Mouse (Mus musculus): Measurements from ENCODE around the gene Gm49450. TPM values are rescaled to one million over a fixed set of nuclear protein-coding genes. Genes with fewer than 3 reads are reported as not detected.
A peak's percentile ranks its signal among the peaks of the same experiment; 100 is the strongest.
"Not testable (repeated sequence)": the region's sequence is repeated elsewhere in the genome, so short reads cannot be mapped to it uniquely, and the experiment has no call there.

Gm49450 gene
- total and polyA plus RNA-seq, 2 experiments from 2014 or later = 78.3 TPM; not detected in 1

DNA sequence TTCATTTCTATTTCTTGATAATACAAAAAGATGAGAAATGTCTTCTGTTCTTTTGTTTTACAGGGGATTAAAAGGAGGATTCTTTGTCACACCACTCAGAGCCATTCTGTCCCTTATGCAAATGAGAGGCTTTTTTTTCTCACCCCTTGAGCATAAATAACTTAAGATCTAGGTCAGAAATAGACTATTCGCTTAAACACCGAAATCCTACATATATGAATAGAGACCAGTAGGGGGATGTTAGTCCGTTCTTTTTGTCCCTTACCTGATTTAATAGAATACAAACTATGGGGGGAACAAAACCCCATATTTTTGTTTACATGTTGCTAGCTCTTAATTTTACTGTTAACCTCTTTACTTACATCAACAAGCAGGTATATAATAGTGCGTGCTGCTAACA lies 2.6 kb upstream of the Gm49450 start:
- DNase-seq (ENCODE audit: low spot score) = no peak
- Histone ChIP-seq H3K27ac (ENCODE audit: low read depth) (no peak overlapping the region), H3K36me3 (replicated peaks; ENCODE audit: control insufficient read depth, insufficient read depth, low read length) (no peaks in the 10 kb centered on the region), H3K9me3 (replicated peaks; ENCODE audit: control insufficient read depth, low read length) (no peaks in the 10 kb centered on the region), H3K4me2 (ENCODE audit: low read depth, low read length) (no peak overlapping the region), H3K4me3 (ENCODE audit: low read depth, low read length) (no peak overlapping the region), H3K27me3 (ENCODE audit: control insufficient read depth, insufficient read depth, low read length) (no peaks in the 10 kb centered on the region), H3K9ac (replicated peaks; ENCODE audit: low read depth, low read length) (no peak overlapping the region), H3K4me1 (ENCODE audit: control insufficient read depth, insufficient read depth) (no peaks in the 10 kb centered on the region)
- ATAC-seq (ENCODE audit: insufficient read depth, low read depth) = no peak
- WGBS = 94% methylated on average over 4 of the region's 4 CpGs
- TF ChIP-seq EP300 (IDR thresholded peaks at IDR 0.05; ENCODE audit: low read depth) (no peak), CTCF (IDR thresholded peaks at IDR 0.05; ENCODE audit: low read depth) (no peak)

DNA sequence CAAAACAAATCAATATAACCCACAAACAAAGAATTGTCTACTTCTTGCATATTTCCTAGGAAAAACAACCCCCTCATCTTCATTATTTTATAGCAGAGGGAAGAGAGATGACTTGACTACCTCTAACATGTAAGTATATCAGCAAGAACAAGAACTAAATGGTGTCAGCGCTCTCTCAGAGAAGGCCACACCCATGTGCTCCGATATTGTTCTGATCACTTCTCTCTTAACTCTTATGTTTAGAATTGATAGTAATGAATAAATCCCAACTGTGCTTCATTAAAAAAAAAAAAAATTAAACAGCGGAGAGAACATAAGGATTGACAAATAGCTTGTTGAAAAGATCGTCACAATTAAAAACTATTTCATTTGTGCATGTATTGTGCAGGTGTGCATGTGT lies 2.0 kb upstream of the Gm49450 start:
- H3K4me2 ChIP-seq (ENCODE audit: low read depth, low read length) = peak overlapping the region; percentile 24; the same call in 1 of the 2 replicates
- TF ChIP-seq CTCF (IDR thresholded peaks at IDR 0.05; ENCODE audit: low read depth) = no peak
- TF ChIP-seq EP300 (IDR thresholded peaks at IDR 0.05; ENCODE audit: low read depth) = no peak

DNA sequence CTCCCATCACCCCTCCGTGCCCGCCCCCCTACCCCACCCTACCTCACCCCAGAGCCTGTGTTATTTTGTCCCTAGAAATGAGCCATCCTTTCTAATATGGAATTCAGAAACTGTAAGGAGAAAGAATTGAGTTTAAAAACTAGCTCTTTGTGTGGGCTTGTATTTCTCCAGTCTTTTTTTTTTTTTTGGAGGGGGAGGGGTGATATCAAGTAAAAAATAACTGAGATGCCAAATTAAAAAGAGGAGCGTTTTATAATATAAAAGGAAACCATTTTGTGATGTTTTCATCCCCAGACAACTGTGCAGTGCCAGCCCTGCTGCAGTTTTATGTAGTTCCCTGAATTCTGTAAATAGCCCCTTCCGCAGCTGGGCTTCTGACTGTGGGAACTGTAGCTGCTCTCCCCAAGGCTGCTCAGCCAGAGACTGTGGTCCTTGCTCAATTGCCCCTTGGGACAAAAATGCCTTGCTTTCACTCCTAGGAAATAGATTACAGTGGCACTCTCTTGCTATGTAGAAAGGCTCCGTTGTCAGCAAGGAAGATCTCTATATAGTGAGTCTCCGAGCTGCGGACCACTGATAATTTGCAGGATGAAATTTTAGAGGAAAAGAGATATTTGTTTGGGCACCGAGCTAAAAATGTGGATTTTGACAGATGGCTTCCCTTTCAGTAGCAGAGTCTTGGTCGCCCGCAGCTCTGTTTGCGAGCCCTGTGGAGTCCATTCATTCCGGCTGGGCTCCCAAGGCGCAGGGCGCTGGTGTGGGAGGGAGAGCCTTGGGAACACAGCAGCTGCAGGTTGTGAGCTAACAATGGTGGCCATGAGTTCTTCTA lies 1.3 kb upstream of the Gm49450 start:
- H3K4me3 ChIP-seq (ENCODE audit: low read depth, low read length) = no peak overlapping the region
- whole genome bisulfite sequencing = 49% methylated on average over 14 of the region's 14 CpGs
- peak overlapping the region; percentile 58 for H3K27ac ChIP-seq (ENCODE audit: low read depth)
- DNase-seq (ENCODE audit: low spot score) = peak; percentile 18
- H3K36me3 ChIP-seq (replicated peaks; ENCODE audit: control insufficient read depth, insufficient read depth, low read length) = peaks cover 2% of the 10 kb centered on the region
- no peak for TF ChIP-seq CTCF (IDR thresholded peaks at IDR 0.05; ENCODE audit: low read depth)
- TF ChIP-seq EP300 (IDR thresholded peaks at IDR 0.05; ENCODE audit: low read depth) = no peak
- H3K27me3 ChIP-seq (ENCODE audit: control insufficient read depth, insufficient read depth, low read length) = no peaks in the 10 kb centered on the region
- peak overlapping the region; percentile 64; the same call in 1 of the 2 replicates for H3K4me2 ChIP-seq (ENCODE audit: low read depth, low read length)
- no peaks in the 10 kb centered on the region for H3K4me1 ChIP-seq (ENCODE audit: control insufficient read depth, insufficient read depth)
- ATAC-seq (ENCODE audit: insufficient read depth, low read depth) = no peak
- no peak overlapping the region; the same call in 1 of the 2 replicates for H3K9ac ChIP-seq (replicated peaks; ENCODE audit: low read depth, low read length)
- no peaks in the 10 kb centered on the region for H3K9me3 ChIP-seq (replicated peaks; ENCODE audit: control insufficient read depth, low read length)

More for the DNA sequence above, 2.0 kb upstream of the Gm49450 start:
- H3K27me3 ChIP-seq (ENCODE audit: control insufficient read depth, insufficient read depth, low read length) = no peaks in the 10 kb centered on the region
- no peaks in the 10 kb centered on the region for H3K9me3 ChIP-seq (replicated peaks; ENCODE audit: control insufficient read depth, low read length)
- ATAC-seq (ENCODE audit: insufficient read depth, low read depth) (no peak), DNase-seq (ENCODE audit: low spot score) (no peak)
- H3K9ac ChIP-seq (replicated peaks; ENCODE audit: low read depth, low read length) = no peak overlapping the region
- no peaks in the 10 kb centered on the region for H3K4me1 ChIP-seq (ENCODE audit: control insufficient read depth, insufficient read depth)
- no peak overlapping the region for H3K27ac ChIP-seq (ENCODE audit: low read depth)
- WGBS = 93% methylated on average over 4 of the region's 4 CpGs
- H3K4me3 ChIP-seq (ENCODE audit: low read depth, low read length) = no peak overlapping the region
- H3K36me3 ChIP-seq (replicated peaks; ENCODE audit: control insufficient read depth, insufficient read depth, low read length) = no peaks in the 10 kb centered on the region

DNA sequence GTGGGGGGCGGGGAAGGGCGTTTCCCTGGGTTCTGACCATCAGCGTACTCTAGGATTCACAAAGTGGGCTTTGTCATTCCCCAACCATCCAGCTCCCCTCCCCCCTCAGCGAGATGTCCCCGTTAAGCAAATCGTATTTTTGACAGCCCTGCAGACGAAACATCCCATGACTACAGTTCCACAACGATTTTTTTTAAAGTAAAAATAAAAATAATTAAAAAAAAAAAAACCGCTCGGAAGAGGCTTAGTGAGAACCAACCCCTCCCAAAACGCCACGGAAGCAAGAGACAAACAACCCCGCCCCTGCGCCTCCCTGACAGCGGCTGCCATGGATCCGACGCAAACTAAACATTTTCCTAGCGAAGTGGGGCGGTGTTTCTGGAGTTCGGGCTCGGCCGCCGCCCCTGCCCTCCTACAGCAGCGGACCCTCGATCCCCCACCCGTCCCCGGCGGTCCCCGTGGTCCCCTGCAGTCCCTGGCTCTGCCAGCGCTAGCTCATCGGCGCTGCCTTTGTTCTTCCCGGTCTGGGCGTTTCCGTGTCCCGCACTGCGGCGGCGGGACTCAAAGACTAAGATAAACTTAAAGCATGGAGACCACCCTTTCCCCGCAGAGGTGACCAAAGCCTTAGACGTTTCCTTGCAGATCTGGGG lies 475 bp downstream of the Gm49450 start:
- H3K4me2 ChIP-seq (ENCODE audit: low read depth, low read length) = peak overlapping the region; percentile 64
- TF ChIP-seq EP300 (IDR thresholded peaks at IDR 0.05; ENCODE audit: low read depth) (no peak), CTCF (IDR thresholded peaks at IDR 0.05; ENCODE audit: low read depth) (peak; percentile 36)
- WGBS = under 1% methylated on average over 41 of the region's 41 CpGs
- ATAC-seq (ENCODE audit: insufficient read depth, low read depth) = peak; percentile 82
- peak overlapping the region; percentile 87 for H3K4me3 ChIP-seq (ENCODE audit: low read depth, low read length)
- H3K27ac ChIP-seq (ENCODE audit: low read depth) = peak overlapping the region; percentile 95
- H3K9ac ChIP-seq (replicated peaks; ENCODE audit: low read depth, low read length) = peak overlapping the region; percentile 76
- H3K27me3 ChIP-seq (ENCODE audit: control insufficient read depth, insufficient read depth, low read length) = no peaks in the 10 kb centered on the region
- peaks cover 10% of the 10 kb centered on the region for H3K36me3 ChIP-seq (replicated peaks; ENCODE audit: control insufficient read depth, insufficient read depth, low read length)
- H3K4me1 ChIP-seq (ENCODE audit: control insufficient read depth, insufficient read depth) = no peaks in the 10 kb centered on the region
- peak; percentile 81 for DNase-seq (ENCODE audit: low spot score)
- H3K9me3 ChIP-seq (replicated peaks; ENCODE audit: control insufficient read depth, low read length) = no peaks in the 10 kb centered on the region

DNA sequence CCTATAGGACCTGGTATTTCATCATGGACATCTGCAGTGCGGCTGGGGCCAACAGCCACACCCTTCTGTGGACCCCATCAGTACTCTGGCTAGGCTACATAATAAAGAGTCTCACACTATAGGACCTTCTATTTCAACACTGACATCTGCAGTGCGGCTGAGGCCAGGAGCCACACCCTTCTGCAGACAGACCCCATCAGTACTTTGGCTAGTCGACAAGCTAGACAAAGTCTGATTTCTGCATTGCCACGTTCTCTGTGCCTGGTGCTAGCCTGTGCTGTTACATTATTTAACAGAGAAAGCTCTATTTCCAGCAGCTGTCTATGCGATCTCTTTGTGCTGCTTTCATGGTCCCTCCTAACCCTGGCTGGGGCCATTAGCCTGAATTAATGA lies 1.3 kb downstream of the Gm49450 start:
- H3K36me3 ChIP-seq (replicated peaks; ENCODE audit: control insufficient read depth, insufficient read depth, low read length) = peaks cover 10% of the 10 kb centered on the region
- no peak for DNase-seq (ENCODE audit: low spot score)
- ATAC-seq (ENCODE audit: insufficient read depth, low read depth) = no peak

DNA sequence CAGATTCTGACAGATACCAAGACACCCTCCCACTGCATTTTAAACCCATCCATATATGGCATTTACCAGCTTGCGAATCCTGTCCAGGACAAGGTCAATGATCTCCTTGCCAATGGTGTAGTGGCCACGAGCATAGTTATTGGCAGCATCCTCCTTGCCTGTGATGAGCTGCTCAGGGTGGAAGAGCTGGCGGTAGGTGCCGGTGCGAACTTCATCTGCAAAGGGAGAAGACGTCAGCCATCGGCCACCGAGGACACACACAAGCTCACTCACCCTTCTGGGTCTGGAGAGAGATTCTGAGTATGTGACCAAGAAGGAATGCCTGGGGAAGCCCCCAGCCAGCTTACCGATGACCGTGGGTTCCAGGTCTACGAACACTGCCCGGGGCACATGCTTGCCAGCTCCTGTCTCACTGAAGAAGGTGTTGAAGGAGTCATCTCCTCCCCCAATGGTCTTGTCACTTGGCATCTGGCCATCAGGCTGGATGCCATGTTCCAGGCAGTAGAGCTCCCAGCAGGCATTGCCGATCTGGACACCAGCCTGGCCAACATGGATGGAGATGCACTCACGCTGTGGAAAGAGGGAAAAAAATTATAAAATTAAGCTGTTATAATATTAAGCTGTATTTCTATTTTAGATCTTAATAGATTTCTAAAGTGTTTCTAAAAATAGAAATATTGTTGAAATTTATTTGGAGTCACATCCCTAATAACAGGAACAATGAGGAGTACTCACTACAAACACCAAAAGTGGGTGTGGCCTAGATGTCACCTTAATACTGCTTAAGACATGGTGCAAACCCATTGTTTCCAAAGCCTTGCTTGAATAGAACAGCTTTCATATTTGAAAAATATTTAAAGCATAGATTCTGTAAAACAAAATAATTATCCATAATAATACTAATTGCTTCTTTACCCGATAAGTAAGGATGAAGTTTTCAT lies 2.0 kb downstream of the Gm49450 start:
- peak overlapping the region; percentile 24; the same call in 1 of the 2 replicates for H3K27ac ChIP-seq (ENCODE audit: low read depth)
- H3K9ac ChIP-seq (replicated peaks; ENCODE audit: low read depth, low read length); DNase-seq (ENCODE audit: low spot score); H3K9me3 ChIP-seq (replicated peaks; ENCODE audit: control insufficient read depth, low read length); H3K4me1 ChIP-seq (ENCODE audit: control insufficient read depth, insufficient read depth); H3K36me3 ChIP-seq (replicated peaks; ENCODE audit: control insufficient read depth, insufficient read depth, low read length); ATAC-seq (ENCODE audit: insufficient read depth, low read depth); H3K27me3 ChIP-seq (ENCODE audit: control insufficient read depth, insufficient read depth, low read length): not testable (repeated sequence)
- H3K4me2 ChIP-seq (ENCODE audit: low read depth, low read length) = peak overlapping the region; percentile 64
- H3K4me3 ChIP-seq (ENCODE audit: low read depth, low read length) = peak overlapping the region; percentile 87
- WGBS = 70% methylated on average over 11 of the region's 15 CpGs

More for the DNA sequence above, 1.3 kb downstream of the Gm49450 start:
- Histone ChIP-seq H3K27me3 (ENCODE audit: control insufficient read depth, insufficient read depth, low read length) (no peaks in the 10 kb centered on the region), H3K4me1 (ENCODE audit: control insufficient read depth, insufficient read depth) (no peaks in the 10 kb centered on the region), H3K4me3 (ENCODE audit: low read depth, low read length) (peak overlapping the region; percentile 87), H3K4me2 (ENCODE audit: low read depth, low read length) (peak overlapping the region; percentile 64), H3K9ac (replicated peaks; ENCODE audit: low read depth, low read length) (peak overlapping the region; percentile 76), H3K9me3 (replicated peaks; ENCODE audit: control insufficient read depth, low read length) (no peaks in the 10 kb centered on the region), H3K27ac (ENCODE audit: low read depth) (peak overlapping the region; percentile 24; the same call in 1 of the 2 replicates)
- TF ChIP-seq EP300 (IDR thresholded peaks at IDR 0.05; ENCODE audit: low read depth) (no peak), CTCF (IDR thresholded peaks at IDR 0.05; ENCODE audit: low read depth) (no peak)
- 19% methylated on average over 5 of the region's 5 CpGs for WGBS

All from heart, postnatal 0 days (tissue).